Mouse (Mus musculus) lung, embryonic 14.5 days (tissue): ENCODE data around the gene Slc35b3. TPM values are rescaled to one million over a fixed set of nuclear protein-coding genes. Genes with fewer than 3 reads are reported as not detected.

Source experiments
- ATAC-seq: fragments of 200-750 bp; cut with Nextera tagmentation; 2 replicates; pipeline ENCODE4 v1.8.0; 2017; ENCODE audit warnings: mild to moderate bottlenecking, moderate TSS enrichment, moderate library complexity; ENCODE audit not compliant: insufficient read depth
- DNase-seq: peaks from one replicate; pipeline ENCODE4 v3.0.0-alpha.2; 2015
- H3K27ac ChIP-seq: fragments of 300-500 bp; sonication (generic); 2 replicates; pipeline ENCODE4 v1.5.1; 2014; ENCODE audit warnings: low read depth, mild to moderate bottlenecking, moderate library complexity
- H3K27me3 ChIP-seq: fragments of 300-500 bp; sonication (generic); 2 replicates; pipeline ENCODE4 v1.6.1; 2014; ENCODE audit warnings: low read length, control low read depth; ENCODE audit not compliant: insufficient read depth
- H3K36me3 ChIP-seq: fragments of 300-500 bp; sonication (generic); 2 replicates; pipeline ENCODE4 v1.6.1; 2014; ENCODE audit warnings: control low read depth; ENCODE audit not compliant: insufficient read depth
- H3K4me1 ChIP-seq: fragments of 300-500 bp; sonication (generic); 2 replicates; pipeline ENCODE4 v1.6.1; 2014; ENCODE audit warnings: antibody characterized with exemption, control low read depth; ENCODE audit not compliant: insufficient read depth
- H3K4me2 ChIP-seq: fragments of 300-500 bp; sonication (generic); 2 replicates; pipeline ENCODE4 v1.6.1; 2014; ENCODE audit warnings: mild to moderate bottlenecking
- H3K4me3 ChIP-seq: fragments of 300-500 bp; sonication (generic); 2 replicates; pipeline ENCODE4 v1.5.1; 2014; ENCODE audit warnings: low read depth, low read length
- H3K9ac ChIP-seq: fragments of 300-500 bp; sonication (generic); 2 replicates; pipeline ENCODE4 v1.6.1; 2014
- H3K9me3 ChIP-seq: fragments of 300-500 bp; sonication (generic); 2 replicates; pipeline ENCODE4 v1.6.1; 2016; ENCODE audit warnings: low read depth, low read length, control low read depth
- CTCF ChIP-seq: IDR thresholded peaks from 2 replicates; pipeline ENCODE4 v1.5.1; 2016; ENCODE audit warnings: antibody characterized with exemption, low read depth
- WGBS: fragments of 180-500 bp; shearing (Covaris S2); extraction: QIAGEN DNeasy Blood & Tissue Kit; methylation state at CpG from one replicate; pipeline ENCODE4 v1.1.7; 2014; 5-methylcytosine and 5-hydroxymethylcytosine counted together
- polyA plus RNA-seq: library from polyadenylated mRNA; unstranded; fragments of >200 nt; fragmentation: Nextera tagmentation; extraction: Ambion mirVana; gene quantifications from 2 replicates; pipeline ENCODE4 v1.2.1, GENCODE M21; 2014

Slc35b3 gene
- polyA plus RNA-seq, 1 experiment from 2014 or later = 37.8 TPM

DNA sequence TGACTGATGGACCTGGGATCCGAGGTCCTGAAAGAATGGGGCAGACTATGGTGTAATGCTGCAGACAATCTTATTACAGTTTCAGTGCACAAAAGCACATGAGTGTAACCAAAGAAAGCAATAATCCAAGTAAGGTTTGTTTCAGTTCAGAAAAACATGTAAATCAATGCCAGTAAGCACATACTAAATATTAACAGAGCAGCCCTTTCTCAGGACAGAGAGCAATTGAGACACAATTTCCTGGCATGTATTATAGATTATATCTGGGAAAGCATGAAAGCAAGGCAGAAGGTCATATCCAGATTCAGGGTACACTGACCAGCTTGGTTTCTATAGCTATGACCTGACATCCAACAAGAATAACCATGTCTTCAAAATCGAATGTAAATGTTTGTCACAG lies 2.1 kb upstream of the Slc35b3 start:
- ATAC-seq (no peak), DNase-seq (no peak)
- Histone ChIP-seq H3K36me3 (no peaks in the 10 kb centered on the region), H3K4me1 (peaks cover 8% of the 10 kb centered on the region), H3K9me3 (no peaks in the 10 kb centered on the region), H3K27me3 (no peaks in the 10 kb centered on the region), H3K4me2 (no peak overlapping the region), H3K27ac (no peak overlapping the region), H3K9ac (no peak overlapping the region), H3K4me3 (no peak overlapping the region)
- TF ChIP-seq CTCF = no peak
- WGBS = 70% methylated on average over 2 of the region's 2 CpGs

DNA sequence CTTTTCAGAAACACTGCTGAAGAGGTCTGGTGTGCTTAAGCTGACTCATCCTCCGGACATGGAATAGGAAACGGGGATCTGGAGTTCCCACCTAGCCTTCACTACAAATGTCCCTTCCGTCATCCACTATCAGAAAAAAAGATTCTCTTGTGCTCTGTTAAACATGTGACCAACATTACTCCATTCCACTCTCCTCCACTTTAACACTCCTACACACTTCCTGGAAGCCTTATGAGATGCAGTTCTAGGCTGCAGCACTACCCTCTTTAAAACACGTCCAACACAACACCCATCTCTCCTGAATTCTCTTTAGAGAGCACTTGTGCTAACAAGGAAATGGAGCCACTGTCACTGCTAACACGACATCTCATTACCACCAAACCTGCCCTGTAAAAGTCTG lies 2.6 kb downstream of the Slc35b3 start:
- H3K27me3 ChIP-seq = no peaks in the 10 kb centered on the region
- 67% methylated on average over 5 of the region's 5 CpGs for WGBS
- H3K27ac ChIP-seq = no peak overlapping the region
- H3K4me3 ChIP-seq = no peak overlapping the region
- no peak for TF ChIP-seq CTCF
- H3K9ac ChIP-seq = no peak overlapping the region
- H3K9me3 ChIP-seq = no peaks in the 10 kb centered on the region
- ATAC-seq = no peak
- no peak for DNase-seq
- H3K36me3 ChIP-seq = peaks cover 21% of the 10 kb centered on the region
- H3K4me2 ChIP-seq = no peak overlapping the region; the same call in 1 of the 2 replicates
- peaks cover 13% of the 10 kb centered on the region for H3K4me1 ChIP-seq

- Histone ChIP-seq H3K36me3 (peaks cover 45% of the 10 kb centered on the region), H3K4me1 (no peaks in the 10 kb centered on the region), H3K9ac (no peak overlapping the region), H3K9me3 (no peaks in the 10 kb centered on the region), H3K4me2 (no peak overlapping the region), H3K4me3 (no peak overlapping the region), H3K27ac (no peak overlapping the region), H3K27me3 (no peaks in the 10 kb centered on the region)
- WGBS = 79% methylated on average over 3 of the region's 3 CpGs
- TF ChIP-seq CTCF = no peak
- DNase-seq (no peak), ATAC-seq (no peak)
Observed at GRCm38 (mm10) chr13:38946296-38947012, 14.2 kb downstream of the Slc35b3 start.

GRCm38 (mm10) chr13:38945767-38946166 lies 14.9 kb downstream of the Slc35b3 start:
- Histone ChIP-seq H3K4me3 (no peak overlapping the region), H3K36me3 (peaks cover 46% of the 10 kb centered on the region), H3K27me3 (no peaks in the 10 kb centered on the region), H3K4me1 (no peaks in the 10 kb centered on the region), H3K9me3 (no peaks in the 10 kb centered on the region), H3K27ac (no peak overlapping the region), H3K4me2 (no peak overlapping the region), H3K9ac (no peak overlapping the region)
- no peak for TF ChIP-seq CTCF
- 53% methylated on average over 1 of the region's 1 CpGs for WGBS
- DNase-seq (no peak), ATAC-seq (no peak)

DNA sequence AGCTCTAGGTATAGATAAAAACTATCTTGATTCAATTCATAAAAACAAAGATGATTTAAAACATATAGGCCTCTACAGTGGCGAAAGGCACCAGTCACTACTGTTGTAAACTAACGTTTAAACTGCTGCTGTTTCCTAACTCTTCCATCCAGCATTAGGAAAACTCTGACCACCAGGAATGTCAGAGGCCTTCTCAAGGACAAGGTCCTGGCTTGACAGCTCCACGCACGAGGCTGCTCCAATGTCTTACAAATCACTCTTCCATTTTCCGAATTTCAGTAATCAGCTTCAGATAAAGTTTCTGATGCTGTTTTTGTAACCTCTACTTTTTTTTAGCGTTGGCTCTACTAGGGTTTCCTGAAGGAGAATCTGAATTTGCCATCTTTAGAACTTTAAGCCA lies 15.7 kb downstream of the Slc35b3 start:
- Histone ChIP-seq H3K36me3 (peaks cover 46% of the 10 kb centered on the region), H3K4me2 (no peak overlapping the region), H3K27ac (no peak overlapping the region), H3K4me3 (no peak overlapping the region), H3K9ac (no peak overlapping the region), H3K27me3 (no peaks in the 10 kb centered on the region), H3K9me3 (no peaks in the 10 kb centered on the region), H3K4me1 (no peaks in the 10 kb centered on the region)
- no peak for DNase-seq
- WGBS = 82% methylated on average over 6 of the region's 6 CpGs
- no peak for TF ChIP-seq CTCF
- no peak for ATAC-seq

DNA sequence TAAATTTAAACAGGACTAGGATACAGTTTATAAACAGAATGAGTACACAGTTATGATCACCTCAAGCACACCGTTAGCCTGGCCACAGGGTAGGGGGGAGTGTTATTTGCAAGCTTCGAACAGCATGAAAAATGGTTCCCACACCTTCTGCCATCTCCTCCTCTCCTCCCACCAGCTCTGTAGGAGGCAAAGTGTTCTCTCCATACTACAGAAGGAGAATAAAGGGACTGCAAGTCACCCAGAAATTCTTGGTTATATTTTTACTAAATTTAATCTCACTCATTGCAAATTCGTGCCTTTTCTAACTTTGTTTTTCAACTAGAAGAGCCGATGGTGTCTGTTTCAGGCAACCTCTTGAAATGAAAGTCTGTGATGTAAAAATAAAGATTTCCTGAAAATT lies 18.9 kb downstream of the Slc35b3 start:
- H3K36me3 ChIP-seq = peaks cover 50% of the 10 kb centered on the region
- DNase-seq (no peak), ATAC-seq (no peak)
- no peak overlapping the region for H3K4me3 ChIP-seq
- no peaks in the 10 kb centered on the region for H3K4me1 ChIP-seq
- 74% methylated on average over 4 of the region's 4 CpGs for WGBS
- H3K27ac ChIP-seq = no peak overlapping the region
- no peak for TF ChIP-seq CTCF
- H3K4me2 ChIP-seq = no peak overlapping the region
- no peaks in the 10 kb centered on the region for H3K27me3 ChIP-seq
- no peak overlapping the region for H3K9ac ChIP-seq
- H3K9me3 ChIP-seq = no peaks in the 10 kb centered on the region

DNA sequence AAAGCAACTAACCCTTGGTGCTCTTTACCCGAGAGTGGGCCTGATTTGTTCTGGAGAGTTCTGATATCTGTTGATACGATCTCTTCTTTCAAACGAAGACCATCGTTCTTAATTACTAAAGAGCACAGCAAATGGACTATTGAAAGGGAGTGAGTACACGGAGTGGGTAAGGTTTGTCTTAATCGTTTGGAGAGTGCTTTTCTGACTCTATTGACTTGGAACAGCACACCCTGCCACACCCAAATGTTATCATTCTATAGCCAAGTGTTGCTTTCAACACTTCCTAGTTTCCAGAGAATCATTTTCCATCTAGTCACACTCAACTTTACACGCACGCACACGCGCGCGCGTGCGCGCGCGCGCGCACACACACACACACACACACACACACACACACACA lies 19.4 kb downstream of the Slc35b3 start:
- no peak overlapping the region for H3K9ac ChIP-seq
- H3K4me3 ChIP-seq = no peak overlapping the region
- H3K4me2 ChIP-seq = no peak overlapping the region
- H3K9me3 ChIP-seq = no peaks in the 10 kb centered on the region
- WGBS = 89% methylated on average over 19 of the region's 19 CpGs
- H3K27ac ChIP-seq = no peak overlapping the region
- no peak for DNase-seq
- no peaks in the 10 kb centered on the region for H3K27me3 ChIP-seq
- TF ChIP-seq CTCF = no peak
- H3K4me1 ChIP-seq = no peaks in the 10 kb centered on the region
- H3K36me3 ChIP-seq = peaks cover 55% of the 10 kb centered on the region
- ATAC-seq = no peak
